ENCODE assay signal across 8 mouse cellular contexts in the genomic region with DNA sequence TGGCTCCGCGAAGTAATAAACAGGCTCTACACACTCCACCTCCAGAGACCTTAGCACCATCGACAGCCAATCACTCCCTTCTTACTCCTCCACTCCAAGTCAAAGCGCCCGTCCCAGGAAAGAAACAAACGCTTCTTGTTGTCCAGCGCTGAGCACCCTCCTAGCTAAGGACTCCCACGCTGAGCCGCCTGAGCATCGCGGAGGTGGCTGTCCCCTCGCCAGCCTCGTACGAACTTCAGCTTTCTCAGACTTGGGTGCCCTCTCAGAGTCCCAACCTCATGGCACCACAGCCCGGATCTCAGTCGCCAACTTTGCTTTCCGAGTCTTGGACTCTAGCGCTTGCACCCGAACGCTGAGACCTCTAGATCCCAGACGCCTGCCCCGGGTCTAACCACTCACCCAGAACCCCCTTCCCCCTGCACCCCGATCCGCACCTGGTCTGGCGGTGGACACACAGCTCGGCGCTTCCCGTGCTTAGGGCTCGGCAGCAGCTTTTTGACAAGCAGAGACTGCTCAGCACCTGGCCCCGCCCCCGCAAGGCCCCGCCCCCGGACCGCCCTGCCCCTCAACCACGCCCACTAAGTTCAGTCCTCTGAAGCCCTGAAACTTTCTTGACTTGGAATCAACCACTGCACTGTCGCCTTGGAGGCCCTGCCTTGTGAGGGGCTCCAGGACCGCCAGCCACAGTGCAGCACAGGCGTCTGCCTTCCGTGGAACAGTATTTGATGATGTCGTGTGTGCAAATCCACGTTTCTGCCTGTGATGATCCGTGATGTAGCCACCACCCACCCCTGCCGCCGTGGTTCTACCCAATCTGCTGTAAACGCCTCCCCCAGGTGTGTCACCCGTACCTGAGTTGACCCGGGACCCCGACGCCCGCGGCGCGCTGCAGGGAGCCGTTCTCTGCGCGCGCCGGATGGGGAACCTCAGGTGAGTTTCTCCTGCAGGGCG. TPM values are rescaled to one million over a fixed set of nuclear protein-coding genes. Genes with fewer than 3 reads are reported as not detected.
DNase-seq lines count a peak whose midpoint lies in the region; ATAC-seq lines count a peak whose summit lies in the region.

No protein-coding gene starts in this region.

- peak overlapping the region; percentile 94 for H3K4me2 ChIP-seq in limb, embryonic 13.5 days (replicated peaks)
- H3K4me2 ChIP-seq in midbrain, embryonic 14.5 days (ENCODE audit: low read length): peak overlapping the region; percentile 57
- H3K4me2 ChIP-seq in stomach, embryonic 14.5 days (replicated peaks; ENCODE audit: low read depth, low read length): peak overlapping the region; percentile 95

- peaks cover 24% of the 10 kb centered on the region for H3K4me1 ChIP-seq in limb, embryonic 13.5 days
- H3K4me1 ChIP-seq in midbrain, embryonic 14.5 days (ENCODE audit: control insufficient read depth, insufficient read depth, low read length): 0 out of 2 replicates have a peak, but pooled peaks cover 10% of the 10 kb centered on the region
- peaks cover 21% of the 10 kb centered on the region for H3K4me1 ChIP-seq in stomach, embryonic 14.5 days (ENCODE audit: control insufficient read depth, insufficient read depth, low read length)

- DNase-seq in CD4-positive, CD25-positive, alpha-beta regulatory T cell, adult 2 months (ENCODE audit: low read depth, low spot score): peak; percentile 84
- DNase-seq in adrenal gland, adult 18-20 months (ENCODE audit: low spot score in 2 of 2): peak; percentile 61 to 66
- DNase-seq in heart, postnatal 4 days: peak; percentile 64
- peak; percentile 55 for DNase-seq in midbrain, embryonic 14.5 days
- no peak for DNase-seq in left cerebral cortex, adult 8-10 months (ENCODE audit: low spot score in 2 of 2)

- ATAC-seq in erythroid progenitor cell, adult 5-6 weeks (replicated peaks; ENCODE audit: low FRiP score, poor library complexity, severe bottlenecking): peak; percentile 56; the same call in 1 of the 2 replicates
- ATAC-seq in limb, embryonic 13.5 days (ENCODE audit: low FRiP score, low read depth): peak; percentile 87
- no peak; the same call in 1 of the 2 replicates for ATAC-seq in midbrain, embryonic 14.5 days (ENCODE audit: low FRiP score, low TSS enrichment)
- ATAC-seq in stomach, embryonic 14.5 days (ENCODE audit: insufficient number of reproducible peaks, insufficient read depth, low FRiP score, low read depth): peak; percentile 82

- peak overlapping the region; percentile 64 for H3K9ac ChIP-seq in limb, embryonic 13.5 days
- H3K9ac ChIP-seq in midbrain, embryonic 14.5 days (replicated peaks; ENCODE audit: low read length): 0 out of 2 replicates have a peak overlapping the region, but pooled peaks have one; percentile 10
- no peak overlapping the region; the same call in 1 of the 2 replicates for H3K9ac ChIP-seq in stomach, embryonic 14.5 days (replicated peaks; ENCODE audit: low read depth, low read length)

- no peaks in the 10 kb centered on the region for H3K36me3 ChIP-seq in limb, embryonic 13.5 days
- no peaks in the 10 kb centered on the region for H3K36me3 ChIP-seq in midbrain, embryonic 14.5 days (ENCODE audit: control insufficient read depth, insufficient read depth, low read length)
- H3K36me3 ChIP-seq in stomach, embryonic 14.5 days (ENCODE audit: control insufficient read depth, insufficient read depth, low read length): no peaks in the 10 kb centered on the region

- no peak overlapping the region for H3K27ac ChIP-seq in limb, embryonic 13.5 days
- no peak overlapping the region for H3K27ac ChIP-seq in midbrain, embryonic 14.5 days (replicated peaks; ENCODE audit: low read depth, low read length)
- H3K27ac ChIP-seq in stomach, embryonic 14.5 days (ENCODE audit: low read length): no peak overlapping the region; the same call in 1 of the 2 replicates

- H3K4me3 ChIP-seq in limb, embryonic 13.5 days: peak overlapping the region; percentile 53
- peak overlapping the region; percentile 30 for H3K4me3 ChIP-seq in midbrain, embryonic 14.5 days (replicated peaks; ENCODE audit: low read depth, low read length)
- peak overlapping the region; percentile 48 for H3K4me3 ChIP-seq in stomach, embryonic 14.5 days (ENCODE audit: low read depth, low read length)

- no peaks in the 10 kb centered on the region for H3K9me3 ChIP-seq in limb, embryonic 13.5 days
- no peaks in the 10 kb centered on the region for H3K9me3 ChIP-seq in midbrain, embryonic 14.5 days (ENCODE audit: control insufficient read depth, low read length)
- H3K9me3 ChIP-seq in stomach, embryonic 14.5 days (ENCODE audit: control insufficient read depth, low read depth, low read length): no peaks in the 10 kb centered on the region

- whole genome bisulfite sequencing in limb, embryonic 13.5 days: 1% methylated on average over 59 of the region's 59 CpGs
- 2% methylated on average over 59 of the region's 59 CpGs for WGBS in midbrain, embryonic 14.5 days
- WGBS in stomach, embryonic 14.5 days: under 1% methylated on average over 59 of the region's 59 CpGs

- H3K27me3 ChIP-seq in limb, embryonic 13.5 days: peaks cover 64% of the 10 kb centered on the region
- H3K27me3 ChIP-seq in midbrain, embryonic 14.5 days (ENCODE audit: control insufficient read depth, insufficient read depth, low read length): peaks cover 23% of the 10 kb centered on the region
- H3K27me3 ChIP-seq in stomach, embryonic 14.5 days (ENCODE audit: control insufficient read depth, insufficient read depth, low read length): no peaks in the 10 kb centered on the region

RNA-seq across cellular contexts. Expression of a gene that starts 2.4 kb away (rescaled TPM):
- total RNA-seq in adrenal gland, adult 18-20 months (2021): 10 to 100 TPM in 1 of 2 experiments, 1 to 10 TPM in 1; 6.3 to 21.2 TPM
- total RNA-seq in erythroid progenitor cell, adult 5-6 weeks (2015; ENCODE audit: low replicate concordance): 0.84 TPM in 1 of 2 replicates, not detected in the other
- not detected in 2 replicates for total RNA-seq in erythroid progenitor cell, adult 5-6 weeks (2017; ENCODE audit: low replicate concordance)
- 1 to 10 TPM; 2.8 to 3.0 TPM for total RNA-seq in heart, postnatal 4 days (2021)
- polyA plus RNA-seq in limb, embryonic 13.5 days (2015; fragmentation: Nextera tagmentation; extraction: Ambion mirVana): 0.82 and 1.0 TPM in 2 replicates
- not detected in 2 replicates for polyA plus RNA-seq in midbrain, embryonic 14.5 days (2014; fragmentation: Nextera tagmentation; extraction: Ambion mirVana)
- polyA plus RNA-seq in stomach, embryonic 14.5 days (2014; fragmentation: Nextera tagmentation; extraction: Ambion mirVana): 0.80 and 1.1 TPM in 2 replicates
- total RNA-seq in left cerebral cortex, adult 8-10 months (2022): 1 to 10 TPM in 1 of 4 experiments, under 1 TPM in 3; 0.36 to 1.4 (median 0.64) TPM

RNA-seq across cellular contexts. Expression of a gene that starts 55.9 kb away (rescaled TPM):
- 10 to 100 TPM; 58.7 to 65.1 TPM for total RNA-seq in adrenal gland, adult 18-20 months (2021)
- 2.1 and 2.5 TPM in 2 replicates for total RNA-seq in erythroid progenitor cell, adult 5-6 weeks (2015; ENCODE audit: low replicate concordance)
- total RNA-seq in erythroid progenitor cell, adult 5-6 weeks (2017; ENCODE audit: low replicate concordance): 3.9 and 4.9 TPM in 2 replicates
- total RNA-seq in heart, postnatal 4 days (2021): 10 to 100 TPM; 20.5 to 20.6 TPM
- 35.9 and 37.9 TPM in 2 replicates for polyA plus RNA-seq in limb, embryonic 13.5 days (2015; fragmentation: Nextera tagmentation; extraction: Ambion mirVana)
- polyA plus RNA-seq in midbrain, embryonic 14.5 days (2014; fragmentation: Nextera tagmentation; extraction: Ambion mirVana): 52.3 and 63.6 TPM in 2 replicates
- polyA plus RNA-seq in stomach, embryonic 14.5 days (2014; fragmentation: Nextera tagmentation; extraction: Ambion mirVana): 37.2 and 43.0 TPM in 2 replicates
- 10 to 100 TPM; 32.2 to 37.7 (median 34.1) TPM for total RNA-seq in left cerebral cortex, adult 8-10 months (2022)

Comparison
In these comparisons a context has a peak if more than half of its experiments do, and no peak if none do; other contexts are left out.
1. DNase-seq: peak in CD4-positive, CD25-positive, alpha-beta regulatory T cell, adult 2 months (single experiment), adrenal gland, adult 18-20 months (2 of 2), heart, postnatal 4 days (single experiment) and midbrain, embryonic 14.5 days (single experiment); none in left cerebral cortex, adult 8-10 months (0 of 2).
2. Peak in every context shown above with its lines, with median percentiles within 50 percentile points of each other: H3K4me2 ChIP-seq and H3K4me3 ChIP-seq.